Mouse (Mus musculus): ENCODE data around the gene Mymx. TPM values are rescaled to one million over a fixed set of nuclear protein-coding genes. Genes with fewer than 3 reads are reported as not detected.

The Mymx gene
- polyA plus RNA-seq, 1 experiment = 22.6 TPM

- TF ChIP-seq CTCF (IDR thresholded peaks at IDR 0.05; ENCODE audit: low read depth, low read length) (no peak), EP300 (IDR thresholded peaks at IDR 0.05; ENCODE audit: insufficient read depth, low read depth, low read length) (peak; percentile 76), POLR2A (IDR thresholded peaks at IDR 0.05; ENCODE audit: insufficient read depth, low read length) (no peak)
- no peak overlapping the region for H3K9ac ChIP-seq (ENCODE audit: low read depth, poor library complexity, severe bottlenecking)
These were observed 14.2 kb upstream of the Mymx start for GRCm38 (mm10) chr17:45616046-45616650.

DNA sequence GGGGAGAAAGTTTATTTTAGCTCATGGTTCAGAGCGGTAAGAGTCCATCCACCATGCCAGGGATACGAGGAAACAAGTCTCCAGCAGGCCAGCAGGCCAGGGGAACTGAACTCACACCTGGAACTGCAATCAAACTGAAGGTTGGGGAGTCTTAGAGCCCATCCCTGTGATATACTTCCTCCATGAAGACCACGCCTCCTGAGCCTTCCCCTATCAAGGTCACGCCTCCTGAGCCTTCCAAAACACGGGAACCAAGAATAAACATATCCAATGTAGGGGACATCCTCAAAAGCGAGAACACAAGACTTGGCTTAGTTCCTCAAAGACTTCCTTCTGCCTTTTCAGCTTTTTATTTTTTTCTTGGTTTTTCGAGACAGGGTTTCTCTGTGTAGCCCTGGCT is 11.0 kb upstream of the Mymx start:
- H3K4me3 ChIP-seq (ENCODE audit: low read depth, low read length) = no peak overlapping the region
- no peaks in the 10 kb centered on the region for H3K36me3 ChIP-seq (ENCODE audit: control insufficient read depth, insufficient read depth, low read length, poor library complexity, severe bottlenecking)
- peaks cover 13% of the 10 kb centered on the region for H3K4me1 ChIP-seq (ENCODE audit: control insufficient read depth, insufficient read depth, low read length)
- H3K9ac ChIP-seq (ENCODE audit: low read depth, poor library complexity, severe bottlenecking) = no peak overlapping the region
- H3K9me3 ChIP-seq (replicated peaks; ENCODE audit: control insufficient read depth, insufficient read depth, low read length, poor library complexity, severe bottlenecking) = no peaks in the 10 kb centered on the region
- no peak overlapping the region for H3K27ac ChIP-seq (ENCODE audit: insufficient read depth, low read length)
- no peaks in the 10 kb centered on the region for H3K27me3 ChIP-seq (ENCODE audit: control insufficient read depth, insufficient read depth, low read length, poor library complexity, severe bottlenecking)
- no peak for TF ChIP-seq CTCF (IDR thresholded peaks at IDR 0.05; ENCODE audit: low read depth, low read length)
- TF ChIP-seq EP300 (IDR thresholded peaks at IDR 0.05; ENCODE audit: insufficient read depth, low read depth, low read length) = no peak
- TF ChIP-seq POLR2A (IDR thresholded peaks at IDR 0.05; ENCODE audit: insufficient read depth, low read length) = no peak

More at GRCm38 (mm10) chr17:45616046-45616650, 14.2 kb upstream of the Mymx start:
- H3K27me3 ChIP-seq (ENCODE audit: control insufficient read depth, insufficient read depth, low read length, poor library complexity, severe bottlenecking) = no peaks in the 10 kb centered on the region
- no peak overlapping the region for H3K4me3 ChIP-seq (ENCODE audit: low read depth, low read length)
- H3K27ac ChIP-seq (ENCODE audit: insufficient read depth, low read length) = peak overlapping the region; percentile 91
- H3K36me3 ChIP-seq (ENCODE audit: control insufficient read depth, insufficient read depth, low read length, poor library complexity, severe bottlenecking) = no peaks in the 10 kb centered on the region
- peaks cover 9% of the 10 kb centered on the region for H3K4me1 ChIP-seq (ENCODE audit: control insufficient read depth, insufficient read depth, low read length)
- no peaks in the 10 kb centered on the region for H3K9me3 ChIP-seq (replicated peaks; ENCODE audit: control insufficient read depth, insufficient read depth, low read length, poor library complexity, severe bottlenecking)

- Histone ChIP-seq H3K27me3 (ENCODE audit: control insufficient read depth, insufficient read depth, low read length, poor library complexity, severe bottlenecking) (no peaks in the 10 kb centered on the region), H3K4me3 (ENCODE audit: low read depth, low read length) (no peak overlapping the region), H3K4me1 (ENCODE audit: control insufficient read depth, insufficient read depth, low read length) (peaks cover 13% of the 10 kb centered on the region), H3K9ac (ENCODE audit: low read depth, poor library complexity, severe bottlenecking) (no peak overlapping the region), H3K9me3 (replicated peaks; ENCODE audit: control insufficient read depth, insufficient read depth, low read length, poor library complexity, severe bottlenecking) (no peaks in the 10 kb centered on the region), H3K36me3 (ENCODE audit: control insufficient read depth, insufficient read depth, low read length, poor library complexity, severe bottlenecking) (no peaks in the 10 kb centered on the region), H3K27ac (ENCODE audit: insufficient read depth, low read length) (no peak overlapping the region)
- TF ChIP-seq POLR2A (IDR thresholded peaks at IDR 0.05; ENCODE audit: insufficient read depth, low read length) = no peak
- no peak for TF ChIP-seq EP300 (IDR thresholded peaks at IDR 0.05; ENCODE audit: insufficient read depth, low read depth, low read length)
- TF ChIP-seq CTCF (IDR thresholded peaks at IDR 0.05; ENCODE audit: low read depth, low read length) = no peak
These were observed 10.1 kb upstream of the Mymx start for GRCm38 (mm10) chr17:45612008-45612407.

DNA sequence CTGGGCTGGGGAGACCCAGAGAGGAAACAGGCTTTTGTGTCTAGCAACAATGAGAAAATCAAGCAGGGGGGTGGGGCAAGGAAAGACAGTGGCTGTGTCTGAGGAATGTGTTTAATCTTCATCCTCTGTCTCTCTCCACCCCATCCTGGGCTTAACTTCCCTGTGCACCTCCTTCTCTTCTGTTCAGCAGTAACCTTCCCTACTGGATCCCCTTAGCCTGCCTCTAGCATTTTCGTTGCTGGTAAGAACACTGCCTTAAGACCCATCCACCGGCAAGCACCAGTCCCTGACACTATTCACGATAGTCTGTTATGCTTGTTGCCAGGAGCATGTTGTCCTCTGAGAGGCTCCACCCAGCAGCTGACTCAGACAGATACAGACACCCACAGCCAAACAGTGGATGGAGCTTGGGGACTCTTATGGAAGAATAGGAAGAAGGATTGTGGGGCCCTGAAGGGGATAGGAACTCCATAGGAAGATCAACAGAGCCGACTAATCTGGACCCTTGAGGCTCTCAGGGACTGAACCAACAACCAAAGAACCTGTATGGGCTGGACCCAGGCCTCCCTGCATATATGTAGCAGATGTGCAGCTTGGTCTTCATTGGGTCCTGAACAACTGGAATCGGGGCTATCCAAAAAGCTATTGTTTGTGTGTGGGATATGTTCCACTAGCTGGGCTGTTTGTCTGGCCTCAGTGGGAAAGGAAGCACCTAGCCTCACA is 8.4 kb upstream of the Mymx start:
- H3K9ac ChIP-seq (ENCODE audit: low read depth, poor library complexity, severe bottlenecking) = peak overlapping the region; percentile 48
- no peaks in the 10 kb centered on the region for H3K27me3 ChIP-seq (ENCODE audit: control insufficient read depth, insufficient read depth, low read length, poor library complexity, severe bottlenecking)
- H3K9me3 ChIP-seq (replicated peaks; ENCODE audit: control insufficient read depth, insufficient read depth, low read length, poor library complexity, severe bottlenecking) = no peaks in the 10 kb centered on the region
- no peaks in the 10 kb centered on the region for H3K36me3 ChIP-seq (ENCODE audit: control insufficient read depth, insufficient read depth, low read length, poor library complexity, severe bottlenecking)
- H3K4me1 ChIP-seq (ENCODE audit: control insufficient read depth, insufficient read depth, low read length) = peaks cover 8% of the 10 kb centered on the region
- H3K4me3 ChIP-seq (ENCODE audit: low read depth, low read length) = peak overlapping the region; percentile 14; the same call in 1 of the 2 replicates
- TF ChIP-seq POLR2A (IDR thresholded peaks at IDR 0.05; ENCODE audit: insufficient read depth, low read length) (no peak), EP300 (IDR thresholded peaks at IDR 0.05; ENCODE audit: insufficient read depth, low read depth, low read length) (0 out of 2 replicates have a peak, but pooled peaks have one; percentile 6)
- peak overlapping the region; percentile 81 for H3K27ac ChIP-seq (ENCODE audit: insufficient read depth, low read length)

GRCm38 (mm10) chr17:45608396-45608795 is 6.5 kb upstream of the Mymx start:
- H3K36me3 ChIP-seq (ENCODE audit: control insufficient read depth, insufficient read depth, low read length, poor library complexity, severe bottlenecking) = no peaks in the 10 kb centered on the region
- no peaks in the 10 kb centered on the region for H3K9me3 ChIP-seq (replicated peaks; ENCODE audit: control insufficient read depth, insufficient read depth, low read length, poor library complexity, severe bottlenecking)
- no peak for TF ChIP-seq EP300 (IDR thresholded peaks at IDR 0.05; ENCODE audit: insufficient read depth, low read depth, low read length)
- TF ChIP-seq CTCF (IDR thresholded peaks at IDR 0.05; ENCODE audit: low read depth, low read length) = no peak
- TF ChIP-seq POLR2A (IDR thresholded peaks at IDR 0.05; ENCODE audit: insufficient read depth, low read length) = no peak
- H3K9ac ChIP-seq (ENCODE audit: low read depth, poor library complexity, severe bottlenecking) = no peak overlapping the region
- no peaks in the 10 kb centered on the region for H3K27me3 ChIP-seq (ENCODE audit: control insufficient read depth, insufficient read depth, low read length, poor library complexity, severe bottlenecking)
- H3K27ac ChIP-seq (ENCODE audit: insufficient read depth, low read length) = peak overlapping the region; percentile 82
- H3K4me1 ChIP-seq (ENCODE audit: control insufficient read depth, insufficient read depth, low read length) = peaks cover 8% of the 10 kb centered on the region
- H3K4me3 ChIP-seq (ENCODE audit: low read depth, low read length) = no peak overlapping the region
